Comparison of ENCODE assay signal across 7 mouse cellular contexts in genomic region chr5:25875927-25876326, GRCm38 (mm10).
DNase-seq lines count a peak whose midpoint lies in the region; TF ChIP-seq lines count a peak whose summit lies in the region.
"Not testable (repeated sequence)": the region's sequence is repeated elsewhere in the genome, so short reads cannot be mapped to it uniquely, and the experiment has no call there.

No protein-coding gene starts in this region.

- H3K36me3 ChIP-seq in CH12.LX (replicated peaks in 1 of 2; ENCODE audit: control insufficient read depth in 1 of 2, insufficient read depth in 1 of 2, low read length in 1 of 2); ES-E14 (ENCODE audit: control insufficient read depth, insufficient read depth, low read length, poor library complexity, severe bottlenecking); MEL (ENCODE audit: control insufficient read depth in 1 of 2, insufficient read depth in 2 of 2, low read length in 2 of 2); heart, embryonic 10.5 days: not testable (repeated sequence)

- not testable (repeated sequence) for TF ChIP-seq CTCF in CH12.LX (conservative IDR thresholded peaks at IDR 0.05 in 1 of 2, IDR thresholded peaks at IDR 0.05 in 1 of 2; ENCODE audit: low read depth in 2 of 2, low read length in 2 of 2); MEL (IDR thresholded peaks at IDR 0.05 in 2 of 3, conservative IDR thresholded peaks at IDR 0.05 in 1 of 3; ENCODE audit: control insufficient read depth in 1 of 3, insufficient read depth in 1 of 3, low read depth in 2 of 3, low read length in 3 of 3, poor library complexity in 1 of 3, severe bottlenecking in 1 of 3)

- H3K9ac ChIP-seq in CH12.LX (ENCODE audit: insufficient read depth, low read depth); ES-E14 (ENCODE audit: insufficient read depth, low read depth, low read length, poor library complexity, severe bottlenecking); MEL (ENCODE audit: control insufficient read depth, low read depth, low read length, poor library complexity, severe bottlenecking): not testable (repeated sequence)

- not testable (repeated sequence) for H3K4me2 ChIP-seq in CH12.LX (ENCODE audit: insufficient read depth, low read depth, poor library complexity, severe bottlenecking)

- not testable (repeated sequence) for TF ChIP-seq EP300 in CH12.LX (IDR thresholded peaks at IDR 0.05; ENCODE audit: low read length); MEL (IDR thresholded peaks at IDR 0.05; ENCODE audit: low read depth in 1 of 2, low read length in 2 of 2)

- H3K9me3 ChIP-seq in CH12.LX (replicated peaks; ENCODE audit: low read length); ES-E14 (ENCODE audit: control insufficient read depth, insufficient read depth, low read depth, low read length); MEL (replicated peaks; ENCODE audit: insufficient read depth, low read length); heart, embryonic 10.5 days: not testable (repeated sequence)

- TF ChIP-seq POLR2A in CH12.LX (IDR thresholded peaks at IDR 0.05; ENCODE audit: low read depth, low read length); MEL (IDR thresholded peaks at IDR 0.05; ENCODE audit: control insufficient read depth in 1 of 2, insufficient read depth in 1 of 2, low read depth in 1 of 2, low read length in 2 of 2, poor library complexity in 1 of 2): not testable (repeated sequence)

- H3K27ac ChIP-seq in CH12.LX (ENCODE audit: insufficient read depth, low read depth); ES-E14 (ENCODE audit: insufficient read depth, low read depth, low read length, poor library complexity, severe bottlenecking); MEL (ENCODE audit: control insufficient read depth, low read depth, low read length); heart, embryonic 10.5 days: not testable (repeated sequence)

- peak; percentile 37 for DNase-seq in A20 (ENCODE audit: low read depth, low spot score)
- DNase-seq in CH12.LX (ENCODE audit: extremely low read depth), result peak; percentile 31
- not testable (repeated sequence) for DNase-seq in ES-E14 (ENCODE audit: low read depth, low spot score)
- peak; percentile 8 for DNase-seq in MEL (ENCODE audit: low read depth, low spot score)
- DNase-seq in R1 (ENCODE audit: low read depth, low spot score), result peak; percentile 9
- DNase-seq in heart, adult 11 months, result peak; percentile 29
- DNase-seq in heart, embryonic 10.5 days (ENCODE audit: low spot score), result peak; percentile 19

- not testable (repeated sequence) for H3K4me1 ChIP-seq in CH12.LX (ENCODE audit: control insufficient read depth in 1 of 2, insufficient read depth in 2 of 2); ES-E14 (ENCODE audit: control insufficient read depth in 2 of 2, insufficient read depth in 2 of 2, low read length in 2 of 2, poor library complexity in 1 of 2); MEL (ENCODE audit: control insufficient read depth in 1 of 2, insufficient read depth in 2 of 2, low read length in 2 of 2); heart, embryonic 10.5 days

- dilution Hi-C loops in CH12.LX (cut with MboI; ENCODE audit: extremely low pct_ligation_motif_present, extremely low pct_unique_long_range_greater_than_20kb, low sequenced_read_pairs), result not testable (repeated sequence)

- not testable (repeated sequence) for H3K27me3 ChIP-seq in CH12.LX (replicated peaks); MEL (ENCODE audit: control insufficient read depth in 1 of 2, insufficient read depth in 2 of 2, low read length in 2 of 2); heart, embryonic 10.5 days (ENCODE audit: insufficient read depth, poor library complexity, severe bottlenecking)

- not testable (repeated sequence) for H3K79me2 ChIP-seq in CH12.LX (replicated peaks; ENCODE audit: control insufficient read depth, extremely low read depth, insufficient read depth, poor library complexity, severe bottlenecking); MEL (ENCODE audit: control insufficient read depth, insufficient read depth, low read length, poor library complexity)

- in situ Hi-C loops in CH12.LX (cut with MboI; ENCODE audit: low pct_ligation_motif_present, low pct_unique_long_range_greater_than_20kb, low sequenced_read_pairs); ES-E14 (cut with MboI; ENCODE audit: low sequenced_read_pairs in 2 of 2, unreplicated experiment in 2 of 2): not testable (repeated sequence)

- not testable (repeated sequence) for TF ChIP-seq RAD21 in CH12.LX (IDR thresholded peaks at IDR 0.05; ENCODE audit: low read depth, low read length); MEL (IDR thresholded peaks at IDR 0.05; ENCODE audit: low read depth, low read length)

- H3K4me3 ChIP-seq in CH12.LX (replicated peaks in 1 of 3; ENCODE audit: low read depth in 2 of 3, low read length in 2 of 3, poor library complexity in 1 of 3); ES-E14 (ENCODE audit: insufficient read depth in 1 of 2, low read depth in 1 of 2, low read length in 2 of 2, poor library complexity in 1 of 2, severe bottlenecking in 1 of 2); MEL (ENCODE audit: control insufficient read depth in 1 of 2, insufficient read depth in 1 of 2, low read depth in 2 of 2, low read length in 2 of 2); heart, embryonic 10.5 days: not testable (repeated sequence)

TF ChIP-seq in CH12.LX, 34 proteins besides CTCF, POLR2A, EP300 and RAD21:
- peak; percentile 82 for TF ChIP-seq HCFC1 (IDR thresholded peaks at IDR 0.05; ENCODE audit: low read depth, low read length)

TF ChIP-seq in ES-E14, 5 proteins besides CTCF, POLR2A, EP300 and RAD21:
- peak; percentile 83 for TF ChIP-seq HCFC1 (IDR thresholded peaks at IDR 0.05; ENCODE audit: borderline replicate concordance, insufficient read depth, low read length)
TF ChIP-seq in ES-E14: peak in this region for 1; not testable (repeated sequence) for 4.

TF ChIP-seq in MEL, 35 proteins besides CTCF, POLR2A, EP300 and RAD21:
- peak; percentile 75 for TF ChIP-seq HCFC1 (IDR thresholded peaks at IDR 0.05; ENCODE audit: low read depth, low read length)
